Mouse (Mus musculus): ENCODE data around the gene Rilp. TPM values are rescaled to one million over a fixed set of nuclear protein-coding genes. Genes with fewer than 3 reads are reported as not detected.

Rilp gene
- total and polyA plus RNA-seq, 3 experiments = 0.19 to 0.65 TPM; not detected in 1

DNA sequence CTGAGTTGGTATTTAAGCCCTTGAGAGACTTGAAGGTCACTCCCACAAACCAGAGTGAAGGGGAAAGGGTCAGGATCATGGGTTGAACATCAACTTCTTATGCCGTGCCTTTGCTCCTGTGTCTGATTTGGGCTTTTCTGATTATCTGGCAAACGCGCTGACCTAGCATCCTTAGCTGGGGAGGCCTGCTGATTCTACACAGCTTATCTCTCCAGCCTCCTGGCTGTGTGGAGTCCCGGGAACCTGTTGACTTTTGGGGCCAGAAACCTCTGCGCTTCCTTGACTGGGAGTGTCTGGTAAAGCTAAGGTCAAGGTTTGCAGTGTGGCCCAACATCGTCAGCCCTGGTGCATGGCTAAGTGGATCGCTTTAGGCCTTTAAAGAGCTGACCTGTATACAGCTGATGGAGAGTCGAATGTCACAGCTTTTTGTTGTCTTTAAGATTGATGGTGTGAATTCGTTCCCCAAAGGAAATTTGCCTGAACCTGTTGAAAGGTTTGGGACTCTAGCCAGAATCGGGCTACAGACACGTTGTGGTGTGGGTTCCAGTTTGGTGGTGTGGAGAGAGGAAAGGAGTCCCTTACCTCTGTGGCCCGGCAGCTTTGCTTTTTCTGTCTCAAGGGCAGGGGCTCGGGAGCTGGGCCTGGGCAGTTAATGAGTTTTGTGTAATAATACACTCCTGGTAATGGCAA, 25.4 kb downstream of the Rilp start (continued):
- TF ChIP-seq ELF1 (IDR thresholded peaks at IDR 0.05; ENCODE audit: low read depth, low read length) (no peak), TCF12 (IDR thresholded peaks at IDR 0.05; ENCODE audit: low read depth, low read length) (peak; percentile 44; the same call in 1 of the 2 replicates), TBP (IDR thresholded peaks at IDR 0.05; ENCODE audit: low read depth, low read length) (peak; percentile 39; the same call in 1 of the 2 replicates), MYC (IDR thresholded peaks at IDR 0.05; ENCODE audit: low read depth, low read length) (no peak), SIN3A (IDR thresholded peaks at IDR 0.05; ENCODE audit: low read length) (peak; percentile 12; the same call in 1 of the 2 replicates), NRF1 (IDR thresholded peaks at IDR 0.05; ENCODE audit: insufficient read depth, low read depth, low read length, poor library complexity, severe bottlenecking) (no peak), NELFE (IDR thresholded peaks at IDR 0.05; ENCODE audit: low read depth, low read length) (no peak), RAD21 (IDR thresholded peaks at IDR 0.05; ENCODE audit: low read depth, low read length) (no peak), KAT2A (conservative IDR thresholded peaks at IDR 0.05; ENCODE audit: low read depth, low read length) (no peak), HCFC1 (IDR thresholded peaks at IDR 0.05; ENCODE audit: low read depth, low read length) (no peak), ETS1 (IDR thresholded peaks at IDR 0.05; ENCODE audit: low read depth, low read length) (peak; percentile 77), JUND (IDR thresholded peaks at IDR 0.05; ENCODE audit: low read depth, low read length) (no peak), MXI1 (IDR thresholded peaks at IDR 0.05; ENCODE audit: low read depth, low read length) (0 out of 2 replicates have a peak, but pooled peaks have one; percentile 23), GATA1 (IDR thresholded peaks at IDR 0.05; ENCODE audit: low read depth, low read length) (peak; percentile 78; the same call in 1 of the 2 replicates), MAZ (IDR thresholded peaks at IDR 0.05; ENCODE audit: low read depth, low read length) (no peak), POLR2A (IDR thresholded peaks at IDR 0.05; ENCODE audit: control insufficient read depth in 1 of 2, insufficient read depth in 1 of 2, low read depth in 1 of 2, low read length in 2 of 2, poor library complexity in 1 of 2) (no peak), MAFK (IDR thresholded peaks at IDR 0.05; ENCODE audit: borderline replicate concordance, low read depth, low read length) (peak; percentile 87), E2F4 (IDR thresholded peaks at IDR 0.05; ENCODE audit: borderline replicate concordance, low read depth, low read length) (no peak), UBTF (IDR thresholded peaks at IDR 0.05; ENCODE audit: borderline replicate concordance, insufficient read depth, low read depth, low read length) (no peak), MYB (IDR thresholded peaks at IDR 0.05; ENCODE audit: low read depth, low read length) (no peak), ZC3H11A (IDR thresholded peaks at IDR 0.05; ENCODE audit: low read depth, low read length) (no peak)

DNA sequence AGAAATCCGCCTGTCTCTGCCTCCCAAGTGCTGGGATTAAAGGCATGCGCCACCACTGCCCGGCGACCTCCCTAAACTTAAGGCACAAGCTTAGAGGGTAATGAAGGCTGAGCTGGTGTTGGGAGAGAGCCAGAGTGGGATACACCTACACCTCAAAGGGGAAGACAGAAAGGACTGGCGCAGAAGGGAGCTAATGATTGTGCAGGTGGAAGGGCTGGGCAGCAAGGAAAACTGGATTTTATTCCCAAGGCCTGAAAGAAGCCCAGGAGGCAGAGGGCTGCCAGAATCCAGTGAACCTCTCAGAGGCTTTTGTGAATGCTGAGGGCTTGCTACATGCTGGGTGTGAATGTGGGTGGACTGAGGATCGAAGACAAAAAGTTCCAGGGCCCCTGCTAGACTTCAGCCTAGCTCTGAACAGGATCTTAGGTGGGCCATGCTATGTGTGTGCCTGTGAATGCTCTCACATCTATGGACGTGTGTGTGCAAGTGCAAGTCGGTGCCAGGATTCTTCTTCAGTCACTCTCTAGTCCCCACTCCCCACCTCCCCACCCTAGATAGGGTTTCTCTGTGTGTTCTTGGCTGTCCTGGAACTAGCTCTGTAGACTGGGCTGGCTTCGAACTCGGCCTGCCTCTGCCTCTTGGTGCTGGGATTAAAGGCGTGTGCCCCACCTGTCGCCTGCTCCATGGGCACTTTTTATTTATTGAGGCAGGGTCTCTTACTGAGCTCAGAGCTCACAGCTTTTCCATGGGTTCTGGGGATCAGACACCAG, 26.5 kb downstream of the Rilp start:
- Histone ChIP-seq H3K9me3 (replicated peaks; ENCODE audit: insufficient read depth, low read length) (no peaks in the 10 kb centered on the region), H3K4me1 (ENCODE audit: control insufficient read depth in 1 of 2, insufficient read depth in 2 of 2, low read length in 2 of 2) (peaks cover 13 to 62% of the 10 kb centered on the region in 2 experiments), H3K79me2 (ENCODE audit: control insufficient read depth, insufficient read depth, low read length, poor library complexity) (peaks cover 7% of the 10 kb centered on the region), H3K27ac (ENCODE audit: control insufficient read depth, low read depth, low read length) (no peak overlapping the region), H3K27me3 (ENCODE audit: control insufficient read depth in 1 of 2, insufficient read depth in 2 of 2, low read length in 2 of 2) (no peaks in the 10 kb centered on the region), H3K36me3 (ENCODE audit: control insufficient read depth in 1 of 2, insufficient read depth in 2 of 2, low read length in 2 of 2) (peaks cover 0 to 48% of the 10 kb centered on the region in 2 experiments; a peak in 2 of 4 replicates), H3K9ac (ENCODE audit: control insufficient read depth, low read depth, low read length, poor library complexity, severe bottlenecking) (no peak overlapping the region), H3K4me3 (ENCODE audit: control insufficient read depth in 1 of 2, insufficient read depth in 1 of 2, low read depth in 2 of 2, low read length in 2 of 2) (no peak overlapping the region)
- no peak for DNase-seq (ENCODE audit: low read depth, low spot score)
- TF ChIP-seq GABPA (IDR thresholded peaks at IDR 0.05; ENCODE audit: low read depth, low read length) (no peak), CHD1 (IDR thresholded peaks at IDR 0.05; ENCODE audit: low read depth, low read length) (no peak), HCFC1 (IDR thresholded peaks at IDR 0.05; ENCODE audit: low read depth, low read length) (no peak), ZNF384 (IDR thresholded peaks at IDR 0.05; ENCODE audit: low read depth, low read length) (no peak), POLR2AphosphoS5 (IDR thresholded peaks at IDR 0.05; ENCODE audit: borderline replicate concordance, low read depth, low read length) (no peak), RAD21 (IDR thresholded peaks at IDR 0.05; ENCODE audit: low read depth, low read length) (no peak), ETS1 (IDR thresholded peaks at IDR 0.05; ENCODE audit: low read depth, low read length) (no peak), MAX (IDR thresholded peaks at IDR 0.05; ENCODE audit: low read length) (no peak)

All from MEL (cell line).